Mouse (Mus musculus): ENCODE results near the gene Dock2. TPM values are rescaled to one million over a fixed set of nuclear protein-coding genes. Genes with fewer than 3 reads are reported as not detected.

Gene Dock2
- polyA plus RNA-seq, 1 experiment from 2014 or later = 0.93 TPM

DNA sequence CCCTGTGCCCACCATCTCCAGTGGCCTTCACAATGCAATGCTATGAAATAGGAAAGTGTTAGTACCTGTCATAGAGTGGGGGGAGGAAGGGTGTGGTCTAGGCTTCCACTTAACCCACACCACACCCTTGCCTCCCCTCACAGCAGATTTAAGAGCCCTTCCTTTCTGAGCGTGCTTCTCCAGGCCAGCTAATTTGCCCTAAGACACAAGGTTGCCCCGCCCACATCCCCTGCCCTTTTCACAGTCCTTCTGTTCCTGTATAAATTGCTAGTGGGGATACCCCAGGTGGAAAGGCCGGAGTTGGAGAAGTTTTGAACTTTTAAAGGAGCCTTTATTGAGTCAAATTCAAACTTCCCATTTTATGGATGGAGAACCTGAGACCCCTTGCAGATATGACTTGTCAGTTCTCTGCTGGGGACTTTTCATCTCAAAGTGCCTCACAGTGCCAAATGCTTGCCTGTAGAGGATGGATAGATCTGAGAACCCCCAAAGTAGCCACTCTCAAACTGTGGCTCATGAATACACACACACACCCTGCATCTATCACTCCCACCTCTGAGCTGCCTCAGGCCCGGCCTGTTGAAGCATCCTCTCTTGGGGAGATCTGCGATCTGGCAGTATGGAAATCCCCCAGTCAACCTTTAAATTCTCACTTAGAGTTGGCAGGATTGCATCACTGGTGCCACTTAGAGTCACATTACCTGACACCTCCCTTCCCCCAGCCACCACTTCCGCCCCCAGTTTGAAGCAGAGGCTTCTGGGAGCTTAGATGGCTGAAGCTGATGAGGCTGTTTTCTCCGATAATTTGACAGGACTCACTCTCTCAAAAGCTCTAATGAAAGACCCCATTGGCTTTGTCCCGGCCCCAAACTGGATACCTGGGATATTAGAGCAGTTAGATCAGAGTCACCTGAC, 919 bp downstream of the Dock2 start:
- no peak for ATAC-seq (replicated peaks; ENCODE audit: insufficient number of reproducible peaks, insufficient read depth, low FRiP score, low read depth)
- peak overlapping the region; percentile 26 for H3K4me3 ChIP-seq
- H3K4me1 ChIP-seq (replicated peaks) = no peaks in the 10 kb centered on the region
- no peak overlapping the region for H3K9ac ChIP-seq
- H3K27me3 ChIP-seq = no peaks in the 10 kb centered on the region
- H3K9me3 ChIP-seq (replicated peaks) = no peaks in the 10 kb centered on the region
- H3K27ac ChIP-seq = no peak overlapping the region
- H3K36me3 ChIP-seq = no peaks in the 10 kb centered on the region
- H3K4me2 ChIP-seq = no peak overlapping the region; the same call in 1 of the 2 replicates
- 59% methylated on average over 8 of the region's 8 CpGs for WGBS

GRCm38 (mm10) chr11:34780786-34781185, 2.9 kb downstream of the Dock2 start:
- 76% methylated on average over 2 of the region's 2 CpGs for WGBS

DNA sequence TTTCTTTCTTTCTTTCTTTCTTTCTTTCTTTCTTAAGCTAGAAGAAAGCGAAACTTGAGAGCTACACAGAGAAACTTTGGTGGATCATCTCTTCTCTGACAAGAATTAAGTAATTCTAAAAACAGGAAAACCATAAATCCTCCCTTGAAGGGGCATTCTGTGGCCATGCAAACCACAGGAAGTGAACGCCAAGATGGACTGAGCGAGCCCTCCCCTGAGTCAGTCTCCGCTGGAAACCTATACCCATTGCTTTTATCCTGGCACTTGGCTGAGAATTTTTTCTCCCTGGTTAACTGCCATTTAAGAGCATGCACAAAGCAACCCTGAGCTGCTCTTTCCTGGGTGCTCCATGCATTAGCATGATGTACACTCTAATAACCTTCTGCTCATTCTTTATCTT, 3.7 kb downstream of the Dock2 start:
- no peak overlapping the region for H3K4me2 ChIP-seq
- no peak overlapping the region for H3K27ac ChIP-seq
- no peaks in the 10 kb centered on the region for H3K4me1 ChIP-seq (replicated peaks)
- no peaks in the 10 kb centered on the region for H3K9me3 ChIP-seq (replicated peaks)
- H3K4me3 ChIP-seq = no peak overlapping the region
- no peak overlapping the region for H3K9ac ChIP-seq
- WGBS = 84% methylated on average over 4 of the region's 4 CpGs
- no peaks in the 10 kb centered on the region for H3K36me3 ChIP-seq
- ATAC-seq (replicated peaks; ENCODE audit: insufficient number of reproducible peaks, insufficient read depth, low FRiP score, low read depth) = no peak
- H3K27me3 ChIP-seq = no peaks in the 10 kb centered on the region

More at GRCm38 (mm10) chr11:34780786-34781185, 2.9 kb downstream of the Dock2 start:
- Histone ChIP-seq H3K4me3 (no peak overlapping the region), H3K4me1 (replicated peaks) (no peaks in the 10 kb centered on the region), H3K9ac (no peak overlapping the region), H3K4me2 (no peak overlapping the region), H3K36me3 (no peaks in the 10 kb centered on the region), H3K9me3 (replicated peaks) (no peaks in the 10 kb centered on the region), H3K27me3 (no peaks in the 10 kb centered on the region), H3K27ac (no peak overlapping the region)
- ATAC-seq (replicated peaks; ENCODE audit: insufficient number of reproducible peaks, insufficient read depth, low FRiP score, low read depth) = no peak

GRCm38 (mm10) chr11:34778351-34778750, 5.3 kb downstream of the Dock2 start:
- H3K27me3 ChIP-seq = no peaks in the 10 kb centered on the region
- no peak overlapping the region for H3K27ac ChIP-seq
- no peak for ATAC-seq (replicated peaks; ENCODE audit: insufficient number of reproducible peaks, insufficient read depth, low FRiP score, low read depth)
- WGBS = 77% methylated on average over 3 of the region's 3 CpGs
- H3K9me3 ChIP-seq (replicated peaks) = no peaks in the 10 kb centered on the region
- H3K4me3 ChIP-seq = no peak overlapping the region
- no peaks in the 10 kb centered on the region for H3K36me3 ChIP-seq
- H3K9ac ChIP-seq = no peak overlapping the region
- no peak overlapping the region for H3K4me2 ChIP-seq
- no peaks in the 10 kb centered on the region for H3K4me1 ChIP-seq (replicated peaks)

- H3K9ac ChIP-seq = no peak overlapping the region
- ATAC-seq (replicated peaks; ENCODE audit: insufficient number of reproducible peaks, insufficient read depth, low FRiP score, low read depth) = no peak
- no peak overlapping the region for H3K4me3 ChIP-seq
- no peaks in the 10 kb centered on the region for H3K9me3 ChIP-seq (replicated peaks)
- no peaks in the 10 kb centered on the region for H3K36me3 ChIP-seq
- no peak overlapping the region for H3K4me2 ChIP-seq
- WGBS = 82% methylated on average over 4 of the region's 4 CpGs
- no peaks in the 10 kb centered on the region for H3K4me1 ChIP-seq (replicated peaks)
- H3K27me3 ChIP-seq = no peaks in the 10 kb centered on the region
- no peak overlapping the region for H3K27ac ChIP-seq
Measured at GRCm38 (mm10) chr11:34777529-34777928, 6.2 kb downstream of the Dock2 start.

GRCm38 (mm10) chr11:34776054-34776453, 7.6 kb downstream of the Dock2 start:
- Histone ChIP-seq H3K9ac (no peak overlapping the region), H3K27ac (no peak overlapping the region), H3K27me3 (no peaks in the 10 kb centered on the region), H3K36me3 (no peaks in the 10 kb centered on the region), H3K4me1 (replicated peaks) (peaks cover 5% of the 10 kb centered on the region), H3K4me3 (no peak overlapping the region), H3K9me3 (replicated peaks) (no peaks in the 10 kb centered on the region), H3K4me2 (no peak overlapping the region)
- no peak for ATAC-seq (replicated peaks; ENCODE audit: insufficient number of reproducible peaks, insufficient read depth, low FRiP score, low read depth)
- 59% methylated on average over 2 of the region's 2 CpGs for WGBS

DNA sequence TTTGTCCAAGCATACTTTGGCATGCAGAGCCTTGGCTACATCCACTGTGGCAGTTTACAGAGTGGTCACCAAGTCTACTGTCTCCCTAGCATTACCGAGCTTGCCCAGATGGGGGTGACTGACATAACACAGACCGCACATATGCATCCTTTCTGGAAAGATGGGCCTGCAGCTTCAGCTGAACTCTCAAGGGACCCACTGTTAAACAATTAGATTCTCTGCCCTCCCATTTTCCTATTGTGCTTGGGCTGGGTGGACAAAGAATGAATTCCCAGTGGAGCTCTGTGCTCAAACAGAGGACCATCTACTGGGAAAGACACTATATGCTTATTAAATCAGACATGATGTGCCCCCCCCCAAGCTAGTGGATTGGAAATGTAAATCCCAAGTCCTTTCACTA, 9.1 kb downstream of the Dock2 start:
- Histone ChIP-seq H3K27me3 (no peaks in the 10 kb centered on the region), H3K4me1 (replicated peaks) (peaks cover 8% of the 10 kb centered on the region), H3K36me3 (no peaks in the 10 kb centered on the region), H3K4me3 (no peak overlapping the region), H3K9me3 (replicated peaks) (no peaks in the 10 kb centered on the region), H3K9ac (no peak overlapping the region), H3K4me2 (no peak overlapping the region), H3K27ac (no peak overlapping the region)
- no peak for ATAC-seq (replicated peaks; ENCODE audit: insufficient number of reproducible peaks, insufficient read depth, low FRiP score, low read depth)
- 55% methylated on average over 2 of the region's 2 CpGs for WGBS

DNA sequence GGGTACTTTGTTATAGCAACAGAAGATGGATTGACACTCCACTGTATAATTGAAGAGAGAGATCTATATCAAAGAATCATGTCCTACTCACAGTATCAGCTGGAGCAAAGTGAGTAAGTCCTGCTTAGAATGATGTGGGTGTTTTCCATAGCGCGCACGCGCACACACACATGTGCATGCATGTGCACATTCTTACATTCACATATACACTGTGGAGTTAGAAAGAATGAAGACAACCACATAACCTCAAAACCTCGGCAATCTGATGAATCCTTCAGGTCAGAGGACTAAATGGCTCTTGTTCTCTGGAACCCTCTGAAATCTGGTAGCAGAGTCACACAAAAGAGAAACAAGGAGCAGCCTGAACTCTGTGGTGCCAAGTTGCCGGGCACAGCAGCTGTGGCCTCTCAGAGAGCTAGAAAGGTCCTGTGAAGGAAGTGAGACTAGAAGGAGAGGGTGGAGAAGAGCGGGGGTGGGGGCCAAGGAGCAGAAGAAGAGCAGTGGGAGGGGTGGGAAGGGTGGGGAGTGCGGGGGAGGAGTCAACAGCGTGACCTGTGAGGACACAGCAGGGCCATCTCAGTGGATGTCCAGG, 10.3 kb downstream of the Dock2 start:
- H3K4me1 ChIP-seq (replicated peaks) = peaks cover 8% of the 10 kb centered on the region
- no peak overlapping the region for H3K27ac ChIP-seq
- H3K9me3 ChIP-seq (replicated peaks) = no peaks in the 10 kb centered on the region
- H3K4me2 ChIP-seq = no peak overlapping the region
- WGBS = 77% methylated on average over 9 of the region's 9 CpGs
- H3K9ac ChIP-seq = no peak overlapping the region
- no peaks in the 10 kb centered on the region for H3K36me3 ChIP-seq
- ATAC-seq (replicated peaks; ENCODE audit: insufficient number of reproducible peaks, insufficient read depth, low FRiP score, low read depth) = no peak
- no peaks in the 10 kb centered on the region for H3K27me3 ChIP-seq
- H3K4me3 ChIP-seq = no peak overlapping the region

DNA sequence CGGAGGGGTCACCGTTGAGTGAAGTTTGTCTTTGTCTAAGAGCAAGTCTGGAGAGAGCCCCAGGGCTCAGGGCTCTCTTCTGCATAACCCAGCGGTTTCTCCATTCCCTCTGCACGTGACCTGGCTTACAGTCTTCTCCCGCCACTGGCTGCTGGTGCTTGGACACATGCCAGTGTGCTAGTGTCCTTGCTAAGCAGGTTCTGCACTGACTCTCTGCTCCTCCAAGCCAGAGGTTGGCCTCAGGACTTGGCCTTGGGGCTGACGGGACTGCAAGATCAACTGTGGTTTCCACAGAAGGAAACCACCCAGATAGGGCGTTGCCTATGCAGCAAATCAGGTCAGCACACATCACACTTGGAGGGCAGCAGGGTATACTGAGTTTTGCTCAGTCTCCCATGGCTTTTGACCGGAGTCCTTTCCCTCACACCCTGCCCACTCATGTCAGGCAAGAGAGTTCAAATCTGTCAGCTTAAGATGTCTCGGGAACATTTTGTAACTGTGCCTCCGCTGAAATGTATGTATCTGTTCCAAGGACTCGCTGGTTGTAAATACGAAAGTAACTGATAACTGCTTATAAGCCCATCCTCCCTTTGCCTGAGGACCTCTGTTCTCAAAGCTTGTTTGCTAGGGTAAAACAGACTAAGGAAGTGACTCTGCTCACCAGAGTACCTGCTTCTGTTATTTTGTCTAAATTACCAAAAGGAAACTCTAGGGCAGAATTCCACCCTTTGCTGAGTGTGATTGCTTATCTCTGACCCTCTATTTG, 12.3 kb downstream of the Dock2 start:
- Histone ChIP-seq H3K27me3 (no peaks in the 10 kb centered on the region), H3K9me3 (replicated peaks) (no peaks in the 10 kb centered on the region), H3K4me3 (no peak overlapping the region), H3K4me1 (replicated peaks) (peaks cover 8% of the 10 kb centered on the region), H3K9ac (no peak overlapping the region), H3K27ac (no peak overlapping the region), H3K36me3 (no peaks in the 10 kb centered on the region), H3K4me2 (no peak overlapping the region)
- WGBS = 50% methylated on average over 12 of the region's 12 CpGs
- no peak for ATAC-seq (replicated peaks; ENCODE audit: insufficient number of reproducible peaks, insufficient read depth, low FRiP score, low read depth)

- Histone ChIP-seq H3K4me3 (no peak overlapping the region), H3K27me3 (no peaks in the 10 kb centered on the region), H3K36me3 (no peaks in the 10 kb centered on the region), H3K9me3 (replicated peaks) (no peaks in the 10 kb centered on the region), H3K27ac (no peak overlapping the region), H3K4me2 (no peak overlapping the region), H3K9ac (no peak overlapping the region), H3K4me1 (replicated peaks) (peaks cover 8% of the 10 kb centered on the region)
- ATAC-seq (replicated peaks; ENCODE audit: insufficient number of reproducible peaks, insufficient read depth, low FRiP score, low read depth) = no peak
- WGBS = 65% methylated on average over 4 of the region's 4 CpGs
Measured at GRCm38 (mm10) chr11:34770666-34771065, 13.0 kb downstream of the Dock2 start.

GRCm38 (mm10) chr11:34769946-34770345, 13.7 kb downstream of the Dock2 start:
- 88% methylated on average over 8 of the region's 8 CpGs for WGBS
- no peaks in the 10 kb centered on the region for H3K36me3 ChIP-seq
- peaks cover 8% of the 10 kb centered on the region for H3K4me1 ChIP-seq (replicated peaks)
- no peak; the same call in 1 of the 2 replicates for ATAC-seq (replicated peaks; ENCODE audit: insufficient number of reproducible peaks, insufficient read depth, low FRiP score, low read depth)
- no peak overlapping the region for H3K4me2 ChIP-seq
- H3K4me3 ChIP-seq = no peak overlapping the region
- no peaks in the 10 kb centered on the region for H3K9me3 ChIP-seq (replicated peaks)
- H3K9ac ChIP-seq = no peak overlapping the region
- H3K27ac ChIP-seq = no peak overlapping the region
- no peaks in the 10 kb centered on the region for H3K27me3 ChIP-seq

Measured in heart, embryonic 15.5 days (tissue).